ENCODE assay signal across 8 mouse cellular contexts in the genomic region with DNA sequence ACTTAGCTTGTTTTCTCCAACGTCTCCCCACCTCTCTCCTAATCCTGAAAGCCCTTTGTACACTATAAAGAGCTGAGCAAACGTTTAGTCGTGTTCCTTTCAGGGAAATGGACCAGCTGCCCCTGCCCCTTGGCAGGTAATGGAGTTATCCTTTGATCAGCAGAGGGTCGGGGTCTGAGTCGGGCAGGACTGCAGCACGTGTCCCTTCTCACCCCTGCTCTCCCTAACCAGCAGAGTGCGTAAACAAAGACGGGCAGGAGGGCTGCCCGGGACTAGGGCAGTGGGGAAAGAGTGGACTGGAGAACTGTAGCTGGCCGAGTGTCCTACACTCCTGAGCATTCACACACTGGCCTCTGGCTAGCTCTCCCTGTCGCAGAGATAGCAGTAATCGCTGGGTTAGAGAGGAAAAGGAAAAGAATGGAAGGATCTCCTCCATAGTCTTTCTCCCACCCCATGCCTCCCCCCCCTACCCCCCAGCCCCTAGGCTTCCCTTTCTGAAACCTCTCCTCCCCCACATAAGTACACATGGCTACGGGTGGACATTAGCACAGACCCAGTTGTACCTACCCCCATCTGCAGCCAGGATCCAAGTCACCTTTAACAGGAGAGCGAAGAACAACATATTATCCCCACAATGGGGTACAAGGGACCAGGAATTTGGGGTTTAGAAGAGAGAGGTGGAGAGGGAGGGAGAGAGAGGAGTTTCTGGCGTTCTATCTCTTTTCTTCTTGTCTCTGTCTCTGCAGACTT. TPM values are rescaled to one million over a fixed set of nuclear protein-coding genes. Genes with fewer than 3 reads are reported as not detected.
DNase-seq lines count a peak whose midpoint lies in the region; ATAC-seq and TF ChIP-seq lines count a peak whose summit lies in the region.

No protein-coding gene starts in this region.

- peak overlapping the region; percentile 51 for H3K4me3 ChIP-seq in heart, adult 2 months
- H3K4me3 ChIP-seq in heart, embryonic 14.5 days (ENCODE audit: control insufficient read depth in 1 of 2, insufficient read depth in 1 of 2, low read depth in 1 of 2, low read length in 2 of 2) = peak overlapping the region; percentile 46 to 47
- H3K4me3 ChIP-seq in neural tube, embryonic 11.5 days (ENCODE audit: low read depth, low read length) = peak overlapping the region; percentile 26

- peak overlapping the region; percentile 93 for H3K4me2 ChIP-seq in heart, embryonic 14.5 days (ENCODE audit: low read length)
- peak overlapping the region; percentile 61 for H3K4me2 ChIP-seq in neural tube, embryonic 11.5 days (ENCODE audit: low read depth)

- no peaks in the 10 kb centered on the region for H3K9me3 ChIP-seq in heart, embryonic 14.5 days (ENCODE audit: control insufficient read depth, low read length)
- no peaks in the 10 kb centered on the region for H3K9me3 ChIP-seq in neural tube, embryonic 11.5 days (ENCODE audit: control insufficient read depth, low read length)

- no peak for TF ChIP-seq EP300 in heart, adult 2 months (IDR thresholded peaks at IDR 0.05; ENCODE audit: insufficient read depth, low read depth, low read length)

- H3K27me3 ChIP-seq in heart, adult 2 months (ENCODE audit: control insufficient read depth, insufficient read depth, low read length) = no peaks in the 10 kb centered on the region
- H3K27me3 ChIP-seq in heart, embryonic 14.5 days (ENCODE audit: control insufficient read depth, insufficient read depth, low read length) = no peaks in the 10 kb centered on the region
- H3K27me3 ChIP-seq in neural tube, embryonic 11.5 days (ENCODE audit: control insufficient read depth, insufficient read depth, low read length) = no peaks in the 10 kb centered on the region

- peak overlapping the region; percentile 56 for H3K9ac ChIP-seq in heart, adult 2 months (ENCODE audit: low read depth, low read length)
- peak overlapping the region; percentile 76 for H3K9ac ChIP-seq in heart, embryonic 14.5 days (ENCODE audit: low read length)
- H3K9ac ChIP-seq in neural tube, embryonic 11.5 days (ENCODE audit: low read length) = peak overlapping the region; percentile 50

- TF ChIP-seq POLR2A in heart, adult 2 months (IDR thresholded peaks at IDR 0.05; ENCODE audit: insufficient read depth, low read depth, low read length) = no peak

- no peak for TF ChIP-seq CTCF in heart, adult 2 months (IDR thresholded peaks at IDR 0.05)

- peaks cover 1% of the 10 kb centered on the region; the same call in 1 of the 2 replicates for H3K4me1 ChIP-seq in heart, adult 2 months (ENCODE audit: control insufficient read depth, insufficient read depth, low read length)
- H3K4me1 ChIP-seq in heart, embryonic 14.5 days (ENCODE audit: control insufficient read depth in 2 of 2, insufficient read depth in 2 of 2, low read length in 2 of 2) = peaks cover 18 to 45% of the 10 kb centered on the region in 2 experiments
- peaks cover 13% of the 10 kb centered on the region for H3K4me1 ChIP-seq in neural tube, embryonic 11.5 days (ENCODE audit: control insufficient read depth, insufficient read depth, low read length)

- peak overlapping the region; percentile 91 for H3K27ac ChIP-seq in heart, adult 2 months
- peak overlapping the region; percentile 81 to 84 for H3K27ac ChIP-seq in heart, embryonic 14.5 days (replicated peaks in 1 of 2; ENCODE audit: control insufficient read depth in 1 of 2, insufficient read depth in 1 of 2, low read depth in 2 of 2, low read length in 2 of 2)
- H3K27ac ChIP-seq in neural tube, embryonic 11.5 days (ENCODE audit: low read depth, low read length) = no peak overlapping the region

- ATAC-seq in heart, embryonic 14.5 days (ENCODE audit: insufficient number of reproducible peaks, insufficient read depth, low FRiP score, low read depth) = no peak
- ATAC-seq in neural tube, embryonic 11.5 days (ENCODE audit: insufficient read depth, low FRiP score, low TSS enrichment) = 0 out of 2 replicates have a peak, but pooled peaks have one; percentile 33

- 16% methylated on average over 15 of the region's 15 CpGs for WGBS in heart, adult 2 months
- 5% methylated on average over 15 of the region's 15 CpGs for WGBS in heart, embryonic 14.5 days
- 3% methylated on average over 15 of the region's 15 CpGs for WGBS in neural tube, embryonic 11.5 days

- H3K36me3 ChIP-seq in heart, adult 2 months (ENCODE audit: control insufficient read depth, insufficient read depth, low read length) = peaks cover 3% of the 10 kb centered on the region; the same call in 1 of the 2 replicates
- H3K36me3 ChIP-seq in heart, embryonic 14.5 days (ENCODE audit: control insufficient read depth, insufficient read depth, low read length) = peaks cover under 1% of the 10 kb centered on the region; the same call in 1 of the 2 replicates
- H3K36me3 ChIP-seq in neural tube, embryonic 11.5 days (ENCODE audit: control insufficient read depth, insufficient read depth, low read length) = no peaks in the 10 kb centered on the region

- no peaks in the 10 kb centered on the region for H3K79me2 ChIP-seq in heart, adult 2 months (replicated peaks; ENCODE audit: control insufficient read depth, insufficient read depth, low read length)

- intact Hi-C loops in heart, adult 2 months (cut with DNase I) = no loop called here

- peak in 1 of 2 experiments; percentile 32 for DNase-seq in heart, adult 2 months
- DNase-seq in heart, adult 8-10 months (ENCODE audit: low spot score) = no peak
- peak; percentile 74 for DNase-seq in kidney, postnatal 14 days
- DNase-seq in neural tube, embryonic 11.5 days (ENCODE audit: low spot score) = peak; percentile 40
- no peak for DNase-seq in spleen, adult 12 weeks (ENCODE audit: low spot score)
- no peak for DNase-seq in urinary bladder, postnatal 14 days (ENCODE audit: low spot score)
- DNase-seq in spleen, adult 18-20 months = no peak

RNA-seq across cellular contexts. Expression of gene Car14, which starts 0.6 kb away (rescaled TPM):
- total RNA-seq in heart, adult 2 months (2021) = 100 to 1,000 TPM; 146 to 208 TPM
- polyA plus RNA-seq in heart, adult 2 months (2012; rRNA removed) = 227 and 279 TPM in 2 replicates
- total RNA-seq in heart, adult 8-10 months (2022) = 100 to 1,000 TPM; 170 to 196 (median 181) TPM
- polyA plus RNA-seq in heart, embryonic 14.5 days (2014; fragmentation: Nextera tagmentation; extraction: Ambion mirVana) = 45.5 and 49.7 TPM in 2 replicates
- 35.7 and 36.5 TPM in 2 replicates for polyA plus RNA-seq in neural tube, embryonic 11.5 days (2014; fragmentation: Nextera tagmentation; extraction: Ambion mirVana)

RNA-seq across cellular contexts. Expression of gene Aph1a, which starts 10.2 kb away (rescaled TPM):
- 100 to 1,000 TPM in 1 of 2 experiments, 10 to 100 TPM in 1; 99.9 to 121 TPM for total RNA-seq in heart, adult 2 months (2021)
- 98.7 and 120 TPM in 2 replicates for polyA plus RNA-seq in heart, adult 2 months (2012; rRNA removed)
- 100 to 1,000 TPM; 102 to 115 (median 107) TPM for total RNA-seq in heart, adult 8-10 months (2022)
- polyA plus RNA-seq in heart, embryonic 14.5 days (2014; fragmentation: Nextera tagmentation; extraction: Ambion mirVana) = 38.4 and 48.0 TPM in 2 replicates
- 35.9 and 36.2 TPM in 2 replicates for polyA plus RNA-seq in neural tube, embryonic 11.5 days (2014; fragmentation: Nextera tagmentation; extraction: Ambion mirVana)

RNA-seq across cellular contexts. Expression of gene BC028528, which starts 12.1 kb away (rescaled TPM):
- 1 to 10 TPM; 8.5 to 9.0 TPM for total RNA-seq in heart, adult 2 months (2021)
- 14.5 and 29.8 TPM in 2 replicates for polyA plus RNA-seq in heart, adult 2 months (2012; rRNA removed)
- 10 to 100 TPM in 2 of 4 experiments, 1 to 10 TPM in 2; 6.3 to 12.0 (median 8.4) TPM for total RNA-seq in heart, adult 8-10 months (2022)
- 45.1 and 51.7 TPM in 2 replicates for polyA plus RNA-seq in heart, embryonic 14.5 days (2014; fragmentation: Nextera tagmentation; extraction: Ambion mirVana)
- 10.8 and 14.6 TPM in 2 replicates for polyA plus RNA-seq in neural tube, embryonic 11.5 days (2014; fragmentation: Nextera tagmentation; extraction: Ambion mirVana)

RNA-seq across cellular contexts. Expression of gene Ciart, which starts 21.9 kb away (rescaled TPM):
- 10 to 100 TPM in 1 of 2 experiments, 1 to 10 TPM in 1; 5.1 to 27.0 TPM for total RNA-seq in heart, adult 2 months (2021)
- polyA plus RNA-seq in heart, adult 2 months (2012; rRNA removed) = 5.0 and 7.7 TPM in 2 replicates
- total RNA-seq in heart, adult 8-10 months (2022) = 10 to 100 TPM; 12.0 to 58.8 (median 26.9) TPM
- 3.1 and 3.9 TPM in 2 replicates for polyA plus RNA-seq in heart, embryonic 14.5 days (2014; fragmentation: Nextera tagmentation; extraction: Ambion mirVana)
- 3.3 and 5.0 TPM in 2 replicates for polyA plus RNA-seq in neural tube, embryonic 11.5 days (2014; fragmentation: Nextera tagmentation; extraction: Ambion mirVana)

RNA-seq across cellular contexts. Expression of gene Anp32e, which starts 25.1 kb away (rescaled TPM):
- 10 to 100 TPM; 83.0 to 90.9 TPM for total RNA-seq in heart, adult 2 months (2021)
- polyA plus RNA-seq in heart, adult 2 months (2012; rRNA removed) = 15.5 and 29.9 TPM in 2 replicates
- 10 to 100 TPM; 76.7 to 95.7 (median 82.9) TPM for total RNA-seq in heart, adult 8-10 months (2022)
- polyA plus RNA-seq in heart, embryonic 14.5 days (2014; fragmentation: Nextera tagmentation; extraction: Ambion mirVana) = 58.3 and 65.3 TPM in 2 replicates
- 119 and 131 TPM in 2 replicates for polyA plus RNA-seq in neural tube, embryonic 11.5 days (2014; fragmentation: Nextera tagmentation; extraction: Ambion mirVana)

Comparison
In these comparisons a context has a peak if more than half of its experiments do, and no peak if none do; other contexts are left out.
1. DNase-seq: peak in kidney, postnatal 14 days (single experiment) and neural tube, embryonic 11.5 days (single experiment); none in heart, adult 8-10 months (single experiment), spleen, adult 12 weeks (single experiment), urinary bladder, postnatal 14 days (single experiment) and spleen, adult 18-20 months (0 of 2).
2. Peak in every context shown above with its lines, with median percentiles within 50 percentile points of each other: H3K4me3 ChIP-seq and H3K9ac ChIP-seq.